Mouse (Mus musculus): ENCODE measurements at regions not wholly inside any gene's neighbourhood (a gene's known extent, or its start where the extent isn't known, plus 50 kb on each side); places are given as distances from the start of the nearest gene placed in this dataset.

DNA sequence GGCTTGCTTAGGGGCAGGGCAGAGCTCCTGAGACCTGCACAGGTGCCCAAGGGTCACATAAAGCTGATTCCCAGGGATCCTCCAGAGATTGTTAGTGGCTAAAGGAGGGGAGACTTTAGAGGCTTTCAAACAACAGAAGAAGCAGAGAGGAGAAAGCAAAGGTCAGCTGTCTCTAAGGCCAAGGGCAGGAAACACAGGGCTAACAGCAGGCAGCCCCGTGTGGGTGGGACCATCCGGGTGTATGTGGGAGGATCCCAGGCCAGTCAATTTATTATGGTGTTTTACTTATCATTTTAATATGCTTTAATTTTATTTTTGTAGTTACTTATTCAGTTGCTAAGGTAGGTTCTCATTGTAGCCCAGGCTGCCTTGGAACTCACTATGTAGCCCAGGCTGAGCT, 317.1 kb downstream of the Matn1 start:
- 86% methylated on average over 2 of the region's 2 CpGs for WGBS
- Histone ChIP-seq H3K4me1 (peaks cover 28% of the 10 kb centered on the region), H3K4me3 (no peak overlapping the region), H3K27me3 (no peaks in the 10 kb centered on the region), H3K27ac (no peak overlapping the region), H3K9ac (no peak overlapping the region), H3K9me3 (replicated peaks) (no peaks in the 10 kb centered on the region), H3K36me3 (ENCODE audit: poor library complexity, severe bottlenecking) (no peaks in the 10 kb centered on the region), H3K4me2 (no peak overlapping the region)
- ATAC-seq: no peak

DNA sequence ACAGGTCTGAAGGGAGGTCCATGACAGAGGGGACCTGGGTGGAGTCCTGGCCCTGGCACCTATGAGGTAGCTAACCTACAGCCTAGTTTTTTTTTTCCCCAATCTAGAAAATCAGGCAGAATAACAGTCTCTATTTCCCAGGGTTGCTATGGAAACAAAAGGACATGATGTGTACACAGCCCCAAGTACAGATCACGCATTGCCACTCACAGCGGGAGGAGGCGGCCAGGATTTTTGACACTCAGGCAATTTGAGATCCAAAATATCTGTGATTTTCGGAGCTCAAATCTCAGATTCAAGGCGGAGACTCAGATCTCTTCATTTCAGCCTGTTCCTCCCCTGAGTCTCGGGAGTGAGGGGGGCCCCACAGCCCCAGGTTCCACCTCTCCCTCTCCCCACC, 318.7 kb downstream of the Matn1 start:
- peaks cover 44% of the 10 kb centered on the region for H3K4me1 ChIP-seq
- 62% methylated on average over 6 of the region's 6 CpGs for WGBS
- H3K4me3 ChIP-seq: no peak overlapping the region
- 0 out of 2 replicates have a peak overlapping the region, but pooled peaks have one; percentile 9 for H3K9ac ChIP-seq
- H3K9me3 ChIP-seq (replicated peaks): no peaks in the 10 kb centered on the region
- H3K27me3 ChIP-seq: no peaks in the 10 kb centered on the region
- H3K36me3 ChIP-seq (ENCODE audit: poor library complexity, severe bottlenecking): no peaks in the 10 kb centered on the region
- H3K27ac ChIP-seq: no peak overlapping the region
- H3K4me2 ChIP-seq: no peak overlapping the region
- ATAC-seq: no peak

DNA sequence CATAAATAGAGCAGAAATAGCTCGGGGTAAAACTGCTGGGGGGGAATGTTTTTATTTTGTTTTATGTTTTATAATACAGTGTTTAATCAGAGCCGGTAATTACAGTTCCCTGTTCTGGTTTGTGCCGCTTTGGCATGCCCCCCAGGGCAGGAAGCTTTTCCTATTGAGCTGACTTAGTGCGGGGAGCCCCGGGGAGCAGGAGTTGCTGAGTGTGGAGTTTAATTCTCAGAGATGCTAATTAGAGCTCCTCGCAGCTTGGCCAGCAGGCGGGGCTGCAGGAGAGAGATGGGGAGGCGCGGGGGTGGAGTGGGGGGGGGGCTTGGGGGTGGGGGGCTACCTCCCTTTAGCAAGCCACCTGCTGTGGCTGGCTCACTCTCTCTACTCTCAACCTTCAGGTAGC, 322.6 kb downstream of the Matn1 start:
- no peak overlapping the region for H3K4me3 ChIP-seq
- H3K36me3 ChIP-seq (ENCODE audit: poor library complexity, severe bottlenecking): no peaks in the 10 kb centered on the region
- 2% methylated on average over 9 of the region's 9 CpGs for WGBS
- no peaks in the 10 kb centered on the region for H3K27me3 ChIP-seq
- peak; percentile 34; the same call in 1 of the 2 replicates for ATAC-seq
- H3K4me2 ChIP-seq: no peak overlapping the region
- no peak overlapping the region for H3K9ac ChIP-seq
- H3K9me3 ChIP-seq (replicated peaks): no peaks in the 10 kb centered on the region
- no peak overlapping the region; the same call in 1 of the 2 replicates for H3K27ac ChIP-seq
- peaks cover 41% of the 10 kb centered on the region for H3K4me1 ChIP-seq

DNA sequence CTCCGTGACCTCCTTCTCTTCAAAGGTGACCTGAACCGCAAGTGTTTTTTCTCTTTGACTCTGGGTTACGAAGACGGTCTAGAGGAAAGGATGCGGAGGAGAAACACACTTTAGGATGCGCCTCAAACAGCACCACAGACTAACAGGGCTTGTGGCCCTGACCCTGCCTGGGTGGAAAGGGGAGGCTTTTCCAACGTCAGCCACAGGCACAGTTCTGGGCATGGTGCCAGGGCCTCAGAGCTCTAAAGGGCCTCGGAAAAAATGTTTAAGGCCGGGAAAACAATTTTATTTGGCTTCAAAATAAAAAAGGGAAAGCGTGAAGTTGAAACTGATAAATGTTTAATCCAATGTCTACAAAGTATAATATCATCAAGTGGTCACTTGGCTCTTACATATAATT, 323.6 kb downstream of the Matn1 start:
- no peaks in the 10 kb centered on the region for H3K9me3 ChIP-seq (replicated peaks)
- no peak overlapping the region for H3K9ac ChIP-seq
- H3K4me1 ChIP-seq: peaks cover 38% of the 10 kb centered on the region
- no peak overlapping the region for H3K4me3 ChIP-seq
- H3K36me3 ChIP-seq (ENCODE audit: poor library complexity, severe bottlenecking): no peaks in the 10 kb centered on the region
- ATAC-seq: no peak
- H3K27ac ChIP-seq: peak overlapping the region; percentile 51
- no peaks in the 10 kb centered on the region for H3K27me3 ChIP-seq
- no peak overlapping the region for H3K4me2 ChIP-seq
- 36% methylated on average over 10 of the region's 10 CpGs for WGBS

DNA sequence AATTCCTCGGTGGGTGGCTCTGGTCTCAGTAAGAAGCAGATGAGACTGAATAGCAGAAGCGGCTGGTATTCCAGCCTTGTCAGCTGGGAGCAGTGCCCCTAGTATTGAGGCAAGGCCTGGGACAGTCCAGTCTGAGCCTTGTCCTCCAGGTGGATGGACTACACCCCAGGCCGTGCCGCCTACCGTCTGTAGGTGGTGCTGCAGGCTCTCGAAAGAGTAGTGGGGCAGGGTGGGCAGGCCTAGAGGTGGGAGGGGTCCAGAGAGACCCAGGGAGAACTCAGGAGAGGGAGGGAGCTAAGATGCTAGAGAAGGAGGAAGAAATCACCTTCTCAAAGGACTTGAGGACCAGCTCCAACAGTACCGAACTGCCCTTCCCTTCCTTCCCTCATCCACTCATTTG, 326.0 kb downstream of the Matn1 start:
- Histone ChIP-seq H3K4me3 (no peak overlapping the region), H3K4me2 (no peak overlapping the region), H3K27me3 (no peaks in the 10 kb centered on the region), H3K36me3 (ENCODE audit: poor library complexity, severe bottlenecking) (no peaks in the 10 kb centered on the region), H3K27ac (no peak overlapping the region), H3K9me3 (replicated peaks) (no peaks in the 10 kb centered on the region), H3K9ac (no peak overlapping the region), H3K4me1 (peaks cover 29% of the 10 kb centered on the region)
- 15% methylated on average over 7 of the region's 7 CpGs for WGBS
- ATAC-seq: peak; percentile 66; the same call in 1 of the 2 replicates

DNA sequence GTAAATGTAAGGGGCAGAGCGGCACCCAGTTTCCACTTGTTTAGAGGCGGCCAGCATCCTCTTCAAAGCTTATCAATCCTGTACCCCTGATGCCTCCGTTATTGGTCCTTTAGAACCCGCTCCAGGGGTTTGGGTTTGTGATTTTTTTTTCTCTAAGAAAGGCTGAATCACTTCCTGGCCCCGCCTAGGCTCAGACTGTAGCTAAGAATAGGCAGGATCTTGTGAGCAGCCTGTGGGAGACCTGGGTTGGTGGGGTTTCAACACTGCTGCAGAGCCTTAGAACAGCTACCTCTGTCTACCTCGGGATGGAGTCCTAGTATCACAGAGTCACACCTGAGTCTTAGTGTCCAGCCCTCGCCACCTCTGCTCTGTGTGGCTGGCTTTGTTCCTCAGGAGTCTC, 327.9 kb downstream of the Matn1 start:
- no peak overlapping the region for H3K27ac ChIP-seq

DNA sequence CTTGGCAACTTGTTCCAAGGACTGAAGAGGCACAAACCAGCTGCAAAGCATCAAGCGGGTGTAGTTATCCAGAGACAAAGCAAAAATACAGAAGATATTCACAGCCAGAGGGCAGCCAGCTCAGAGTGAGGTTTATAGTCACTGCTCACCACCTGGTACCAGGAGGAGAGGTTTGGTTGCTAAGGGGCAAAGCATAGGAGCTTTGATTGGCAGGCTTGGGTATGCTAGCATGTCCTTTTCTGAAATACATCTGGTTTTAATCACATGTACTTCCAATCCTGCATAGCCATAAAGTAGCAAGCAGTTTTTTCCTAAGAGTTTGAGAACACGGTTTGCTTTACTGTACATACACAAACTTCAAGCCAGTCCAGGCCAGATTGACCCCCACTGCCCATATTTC, 349.4 kb downstream of the Matn1 start:
- H3K27ac ChIP-seq: no peak overlapping the region
- no peak overlapping the region for H3K9ac ChIP-seq
- H3K36me3 ChIP-seq (ENCODE audit: poor library complexity, severe bottlenecking): no peaks in the 10 kb centered on the region
- no peaks in the 10 kb centered on the region for H3K27me3 ChIP-seq
- H3K4me3 ChIP-seq: no peak overlapping the region
- H3K4me1 ChIP-seq: no peaks in the 10 kb centered on the region
- no peaks in the 10 kb centered on the region for H3K9me3 ChIP-seq (replicated peaks)
- H3K4me2 ChIP-seq: no peak overlapping the region
- ATAC-seq: no peak
- 93% methylated on average over 2 of the region's 2 CpGs for WGBS

More for the DNA sequence above, 327.9 kb downstream of the Matn1 start:
- no peak for ATAC-seq
- no peak overlapping the region for H3K4me2 ChIP-seq
- no peaks in the 10 kb centered on the region for H3K9me3 ChIP-seq (replicated peaks)
- no peaks in the 10 kb centered on the region for H3K27me3 ChIP-seq
- no peak overlapping the region for H3K9ac ChIP-seq
- H3K4me1 ChIP-seq: peaks cover 20% of the 10 kb centered on the region
- no peak overlapping the region for H3K4me3 ChIP-seq
- 89% methylated on average over 7 of the region's 7 CpGs for WGBS
- no peaks in the 10 kb centered on the region for H3K36me3 ChIP-seq (ENCODE audit: poor library complexity, severe bottlenecking)

DNA sequence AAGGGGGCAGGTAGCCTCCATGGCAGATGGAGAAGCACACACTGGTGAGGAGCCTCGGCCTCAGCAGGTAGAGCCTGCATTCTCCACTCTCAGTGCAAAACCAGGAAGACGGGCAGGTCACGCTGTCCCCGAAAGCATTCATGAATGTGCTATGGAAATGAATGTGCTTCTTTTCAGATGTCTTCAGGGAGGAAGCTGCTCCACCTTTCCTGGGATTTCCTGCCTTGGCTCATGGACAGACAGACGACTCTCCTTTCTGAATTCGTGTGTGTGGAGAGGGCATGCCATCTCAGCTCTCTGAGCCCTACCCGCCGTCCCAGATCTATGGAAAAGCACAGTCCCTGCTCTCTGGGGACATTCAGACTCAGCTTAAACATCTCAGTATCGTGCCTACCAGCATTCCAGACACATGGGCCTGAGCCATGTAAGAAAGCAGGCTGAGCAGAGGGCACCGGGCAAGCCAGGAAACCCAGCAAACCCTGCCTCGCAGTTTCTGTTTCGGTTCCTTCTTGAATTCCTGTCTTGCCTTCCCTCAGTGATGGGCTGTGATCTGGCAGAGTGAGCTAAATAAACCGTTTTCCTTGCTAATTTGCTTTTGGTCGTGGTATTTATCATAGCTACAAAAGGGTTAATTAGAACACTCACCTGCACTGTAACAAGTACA, 354.0 kb downstream of the Matn1 start:
- H3K9me3 ChIP-seq (replicated peaks): no peaks in the 10 kb centered on the region
- no peak overlapping the region for H3K9ac ChIP-seq
- 84% methylated on average over 14 of the region's 14 CpGs for WGBS
- H3K4me2 ChIP-seq: no peak overlapping the region
- no peaks in the 10 kb centered on the region for H3K4me1 ChIP-seq
- 0 out of 2 replicates have a peak, but pooled peaks cover 2% of the 10 kb centered on the region for H3K27me3 ChIP-seq
- H3K27ac ChIP-seq: no peak overlapping the region
- H3K4me3 ChIP-seq: no peak overlapping the region
- no peak for ATAC-seq
- H3K36me3 ChIP-seq (ENCODE audit: poor library complexity, severe bottlenecking): no peaks in the 10 kb centered on the region

DNA sequence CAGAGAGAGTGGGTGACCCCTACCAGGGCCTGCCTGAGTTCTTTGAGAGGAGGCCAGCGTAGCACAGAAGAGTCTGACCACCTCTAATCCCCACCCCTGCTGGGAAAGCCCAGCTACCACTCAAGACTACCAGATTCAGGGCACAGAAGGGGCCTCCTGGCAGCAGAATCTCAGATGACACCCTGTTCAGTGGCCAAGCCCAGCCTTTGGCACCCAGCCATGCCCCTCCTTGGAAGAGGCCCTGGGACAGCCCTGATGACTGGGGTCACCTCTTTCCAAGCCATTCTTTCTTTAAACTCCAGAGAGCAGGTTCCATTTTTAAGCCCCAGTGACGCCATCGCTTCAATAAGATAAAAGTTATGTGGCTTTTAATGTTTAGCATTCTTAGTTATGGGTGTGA, 359.8 kb downstream of the Matn1 start:
- Histone ChIP-seq H3K27me3 (0 out of 2 replicates have a peak, but pooled peaks cover 2% of the 10 kb centered on the region), H3K4me2 (no peak overlapping the region), H3K36me3 (ENCODE audit: poor library complexity, severe bottlenecking) (no peaks in the 10 kb centered on the region), H3K4me1 (peaks cover 10% of the 10 kb centered on the region), H3K4me3 (no peak overlapping the region), H3K27ac (no peak overlapping the region), H3K9me3 (replicated peaks) (no peaks in the 10 kb centered on the region), H3K9ac (no peak overlapping the region)
- 69% methylated on average over 3 of the region's 3 CpGs for WGBS
- ATAC-seq: no peak

DNA sequence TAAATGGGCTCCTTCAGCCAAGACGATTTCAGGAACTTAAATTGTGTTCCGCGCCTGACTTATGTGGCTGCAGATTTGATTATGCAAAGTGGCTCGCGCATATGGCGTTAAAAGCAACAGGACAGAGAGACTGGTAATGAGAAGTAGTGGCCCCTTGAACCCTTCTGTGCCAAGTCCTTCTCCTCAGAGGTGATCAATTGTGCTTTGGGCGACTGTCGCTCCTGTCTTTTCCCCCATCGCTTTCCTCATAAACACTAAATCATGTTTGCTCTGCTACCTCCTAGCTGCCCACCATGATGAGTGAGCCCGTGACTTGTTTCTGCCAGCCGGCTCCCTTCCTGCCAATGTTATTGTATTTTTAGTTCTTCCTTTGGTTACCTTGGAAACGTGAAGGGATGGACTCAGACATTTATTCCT, 360.2 kb downstream of the Matn1 start:
- Histone ChIP-seq H3K27me3 (0 out of 2 replicates have a peak, but pooled peaks cover 2% of the 10 kb centered on the region), H3K4me2 (no peak overlapping the region), H3K9ac (no peak overlapping the region), H3K36me3 (ENCODE audit: poor library complexity, severe bottlenecking) (no peaks in the 10 kb centered on the region), H3K27ac (no peak overlapping the region), H3K4me1 (peaks cover 10% of the 10 kb centered on the region), H3K4me3 (no peak overlapping the region), H3K9me3 (replicated peaks) (no peaks in the 10 kb centered on the region)
- WGBS: 76% methylated on average over 12 of the region's 12 CpGs
- ATAC-seq: no peak

DNA sequence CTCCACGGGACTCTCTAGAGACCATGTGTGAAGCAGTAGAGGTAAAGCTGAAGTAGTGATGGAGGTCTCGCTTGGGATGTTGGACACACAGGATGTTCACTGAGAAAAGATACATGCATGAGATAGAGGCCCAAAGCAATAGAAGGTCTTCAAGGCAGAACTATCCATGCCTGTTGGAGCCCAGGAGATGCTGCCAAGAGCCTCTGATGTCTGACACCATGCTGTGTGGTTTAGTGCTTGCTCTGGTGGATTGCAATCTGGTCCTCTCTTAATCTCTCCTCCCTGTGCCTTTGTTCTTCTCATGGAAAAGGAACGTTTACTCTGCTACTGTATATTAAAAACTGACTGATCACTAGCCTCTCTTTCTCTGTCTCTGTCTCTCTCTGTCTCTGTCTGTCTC, 370.0 kb downstream of the Matn1 start:
- Histone ChIP-seq H3K36me3 (ENCODE audit: poor library complexity, severe bottlenecking) (no peaks in the 10 kb centered on the region), H3K4me3 (no peak overlapping the region), H3K9me3 (replicated peaks) (no peaks in the 10 kb centered on the region), H3K9ac (no peak overlapping the region), H3K27ac (no peak overlapping the region), H3K27me3 (no peaks in the 10 kb centered on the region), H3K4me2 (no peak overlapping the region), H3K4me1 (no peaks in the 10 kb centered on the region)
- ATAC-seq: no peak
- WGBS: 76% methylated on average over 3 of the region's 3 CpGs

DNA sequence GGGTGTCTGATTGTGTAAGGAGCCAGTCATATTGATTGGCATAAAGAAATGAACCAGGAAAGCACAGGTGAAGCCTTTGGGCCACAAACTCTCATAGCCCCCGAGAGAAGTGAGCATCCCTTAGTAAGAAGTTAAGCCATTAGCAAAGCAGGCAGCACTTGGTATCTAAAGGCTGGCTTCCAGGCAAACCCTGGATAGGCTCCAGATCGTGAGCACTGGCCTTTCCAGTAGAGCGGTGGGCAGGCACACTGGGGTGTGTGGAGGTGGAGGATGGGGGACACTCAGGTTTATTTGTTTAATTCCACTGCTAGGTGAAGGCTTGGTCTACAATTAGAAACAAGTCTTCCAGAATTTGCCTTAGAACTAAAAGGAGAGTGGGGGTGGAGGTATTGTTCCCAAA, 371.9 kb downstream of the Matn1 start:
- ATAC-seq: no peak
- Histone ChIP-seq H3K4me2 (no peak overlapping the region), H3K27ac (no peak overlapping the region), H3K4me3 (no peak overlapping the region), H3K36me3 (ENCODE audit: poor library complexity, severe bottlenecking) (no peaks in the 10 kb centered on the region), H3K27me3 (no peaks in the 10 kb centered on the region), H3K4me1 (no peaks in the 10 kb centered on the region), H3K9me3 (replicated peaks) (no peaks in the 10 kb centered on the region), H3K9ac (no peak overlapping the region)
- 82% methylated on average over 3 of the region's 3 CpGs for WGBS

DNA sequence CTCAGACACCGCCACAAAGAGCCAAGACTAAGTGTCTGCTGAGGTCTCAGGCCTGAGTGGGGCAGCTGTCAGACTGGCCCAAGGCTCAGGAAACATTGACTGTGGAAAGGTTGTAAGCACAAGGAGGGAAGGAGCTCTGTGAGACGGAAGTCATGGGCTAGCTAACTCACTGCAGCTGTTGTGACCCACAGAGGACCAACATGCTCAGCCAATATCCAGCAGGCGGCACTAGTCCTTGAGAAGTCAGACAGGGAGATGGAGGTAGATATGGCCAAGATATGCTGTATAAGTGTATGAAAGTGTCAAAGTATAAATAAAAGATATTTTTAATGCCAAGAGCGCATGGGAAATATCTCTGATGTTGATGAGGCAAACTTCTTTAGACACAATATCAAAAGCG, 378.1 kb downstream of the Matn1 start:
- Histone ChIP-seq H3K27me3 (no peaks in the 10 kb centered on the region), H3K9ac (no peak overlapping the region), H3K27ac (no peak overlapping the region), H3K4me2 (no peak overlapping the region), H3K4me3 (no peak overlapping the region), H3K4me1 (no peaks in the 10 kb centered on the region), H3K36me3 (ENCODE audit: poor library complexity, severe bottlenecking) (no peaks in the 10 kb centered on the region), H3K9me3 (replicated peaks) (no peaks in the 10 kb centered on the region)
- no peak for ATAC-seq
- 88% methylated on average over 5 of the region's 5 CpGs for whole genome bisulfite sequencing

Data from forebrain, embryonic 13.5 days (tissue).